Mouse (Mus musculus) adrenal gland, postnatal 4 days (tissue): Measurements from ENCODE around the gene Kif11. TPM values are rescaled to one million over a fixed set of nuclear protein-coding genes. Genes with fewer than 3 reads are reported as not detected.

ENCODE experiments used
- DNase-seq, 2 experiments: peaks; one replicate each; pipeline ENCODE4 v3.0.0; 2021 to 2022; ENCODE audit warnings: low spot score in 2 of 2, mixed read lengths in 2 of 2
- long read RNA-seq, 2 experiments: library from polyadenylated mRNA; stranded (forward); transcript quantifications; one replicate each; pipeline ENCODE4 v2.0.0; 2021
- total RNA-seq, 2 experiments: library from RNA; stranded (reverse); gene quantifications; 2 replicates each; pipeline ENCODE4 v1.2.3; 2021

The Kif11 gene
- total RNA-seq: 10 to 100 TPM; 21.2 to 23.7 TPM
- long read RNA-seq, experiment 1, full-length matches to known transcripts: 14 of 18 reads
- long read RNA-seq, experiment 1, partial matches to known transcripts: 1 of 18 reads
- long read RNA-seq, experiment 1, other reads (novel, unspliced or antisense): 3 of 18 reads
- long read RNA-seq, experiment 2, full-length matches to known transcripts: 16 of 27 reads
- long read RNA-seq, experiment 2, partial matches to known transcripts: 6 of 27 reads
- long read RNA-seq, experiment 2, other reads (novel, unspliced or antisense): 5 of 27 reads

DNA sequence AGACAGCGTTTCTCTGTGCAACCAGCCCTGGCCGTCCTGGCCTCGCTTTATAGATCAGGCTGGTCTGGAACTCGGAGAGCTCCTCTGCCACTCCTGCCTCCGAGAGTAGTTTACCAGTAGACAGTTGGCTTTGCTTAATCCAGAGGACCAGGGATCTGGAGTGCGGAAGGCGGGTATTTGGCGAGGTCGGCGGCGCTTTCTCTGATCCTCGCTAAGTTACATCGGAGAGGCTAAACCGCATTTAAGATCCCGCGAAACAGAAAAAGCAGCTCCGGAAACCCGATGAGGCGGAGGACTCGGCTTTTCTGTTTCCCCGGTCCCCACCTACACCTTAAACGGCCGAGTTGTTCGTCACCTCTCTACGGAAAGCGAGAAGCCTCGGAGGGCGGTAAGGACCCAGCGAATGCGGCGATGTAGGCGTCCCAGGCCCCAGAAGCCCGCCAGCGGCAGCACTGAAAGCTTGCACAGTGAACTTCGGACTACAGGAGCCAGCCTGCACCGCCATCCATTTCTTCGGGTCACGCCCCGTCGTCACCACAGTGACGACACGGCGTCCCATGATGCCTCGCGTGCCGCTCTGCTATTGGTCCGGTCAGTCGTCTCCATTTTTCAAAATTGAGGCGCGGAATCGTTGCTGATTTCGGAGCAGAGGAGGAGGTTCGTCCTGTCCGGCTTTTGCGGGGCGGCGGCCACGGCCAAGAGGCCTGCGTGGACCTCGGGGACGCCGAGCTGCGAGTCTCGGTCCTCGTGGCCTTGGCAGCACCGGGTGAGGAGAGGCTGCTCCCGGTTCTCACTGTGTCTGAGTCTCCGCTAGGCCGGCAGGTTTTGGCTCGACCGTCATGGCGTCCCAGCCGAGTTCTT, at the start of gene Kif11:
Gene Kif11 (plus strand): TSS at position 649 of the 861 bp plus-strand sequence.
- peak; percentile 88 to 93 for DNase-seq

DNA sequence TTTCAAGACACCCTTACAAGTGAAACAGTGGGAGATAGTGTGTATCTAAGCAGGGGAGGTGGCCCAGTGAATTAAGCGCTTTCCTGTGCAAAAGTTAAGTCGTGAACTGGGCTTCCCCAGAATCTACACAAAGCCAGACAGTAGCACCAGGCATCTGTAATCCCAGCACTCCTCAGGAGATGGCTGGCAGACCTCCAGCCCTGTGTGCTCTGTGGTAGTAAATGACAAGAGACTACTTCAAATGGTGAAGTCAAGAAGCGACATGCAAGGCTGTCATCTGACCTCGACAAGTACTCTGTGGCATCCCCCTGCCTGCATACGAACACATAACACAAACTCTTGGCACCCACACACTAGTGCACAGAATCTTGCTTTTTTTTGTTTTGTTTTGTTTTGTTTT, 49.0 kb upstream of the Kif11 start:
- DNase-seq: no peak

DNA sequence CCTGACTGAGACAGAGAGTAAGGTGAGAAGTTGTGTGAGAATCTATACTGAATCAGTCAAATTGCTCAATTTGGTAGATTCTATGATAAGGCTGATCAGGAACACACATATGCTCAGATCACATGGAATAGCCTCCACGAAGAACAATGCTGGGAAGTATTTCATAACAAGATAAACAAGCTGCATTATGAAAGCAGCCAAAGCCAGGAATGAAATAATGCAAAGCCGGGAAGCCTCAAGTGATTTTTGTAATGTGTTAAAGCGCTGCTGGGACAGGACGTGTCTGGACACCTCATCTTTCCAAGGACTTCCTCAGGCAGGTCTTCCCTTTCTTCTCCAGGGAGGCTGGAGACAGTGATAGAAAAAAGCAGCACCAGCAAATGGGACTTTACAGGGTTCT, 43.5 kb upstream of the Kif11 start:
- DNase-seq: no peak

DNA sequence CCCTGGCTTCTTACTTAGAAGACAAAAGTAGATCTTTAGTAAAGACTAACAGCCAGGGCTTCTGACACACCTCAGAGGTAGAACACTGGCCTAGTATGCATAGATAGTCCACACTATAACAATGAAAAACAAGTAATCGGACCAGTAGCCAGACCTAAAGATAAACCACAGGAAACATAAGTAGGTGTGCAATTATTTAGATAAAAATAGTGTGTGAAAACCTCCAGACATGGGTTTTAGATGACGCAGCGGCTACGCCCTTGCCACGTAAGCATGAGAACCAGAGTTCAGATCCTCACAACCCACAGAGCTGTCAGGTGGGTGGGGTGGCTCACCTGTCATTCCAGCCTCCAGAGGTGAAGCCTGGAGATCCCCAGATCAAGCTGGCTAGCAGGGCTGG, 42.8 kb upstream of the Kif11 start:
- DNase-seq: no peak

DNA sequence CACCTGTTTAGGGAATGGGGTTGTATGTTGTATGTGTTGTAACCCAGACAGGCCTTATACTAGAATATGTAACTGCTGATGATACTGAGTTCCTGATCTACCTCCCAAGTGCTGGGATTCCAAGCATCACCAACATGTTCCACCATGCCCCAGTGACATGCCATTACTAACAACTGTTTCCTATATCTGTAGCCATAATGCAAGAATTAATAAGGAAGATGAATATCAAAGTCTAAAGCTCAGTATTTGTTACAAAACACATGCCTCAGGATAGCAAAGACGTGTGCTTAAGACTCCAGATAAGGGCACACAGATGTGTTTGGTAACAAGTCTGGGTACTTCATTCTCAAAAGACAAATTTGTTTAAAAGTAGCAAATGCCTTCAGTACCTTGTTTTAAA, 40.8 kb upstream of the Kif11 start:
- no peak for DNase-seq

DNA sequence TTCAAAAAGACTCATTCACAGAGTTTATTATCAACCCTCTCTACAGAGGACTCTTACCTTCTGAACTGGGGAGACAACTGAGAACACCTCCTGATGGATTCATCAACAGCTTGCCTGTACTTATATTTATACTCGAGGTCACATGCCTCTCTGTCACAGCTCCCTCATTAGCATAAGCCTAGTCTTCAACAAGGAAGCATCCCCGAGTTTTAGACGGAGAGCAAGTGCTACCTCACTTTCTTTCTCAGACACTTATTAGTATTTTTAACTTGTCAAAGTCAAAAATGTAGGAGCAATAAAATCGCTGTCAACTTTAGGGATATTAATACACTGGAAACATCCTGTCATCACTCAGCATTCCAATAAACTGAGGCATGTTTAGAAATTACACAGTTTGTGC, 38.5 kb upstream of the Kif11 start, which contains the start of gene Ide:
Gene Ide (minus strand): TSS at position 101 of the 400 bp plus-strand sequence.
- no peak for DNase-seq

DNA sequence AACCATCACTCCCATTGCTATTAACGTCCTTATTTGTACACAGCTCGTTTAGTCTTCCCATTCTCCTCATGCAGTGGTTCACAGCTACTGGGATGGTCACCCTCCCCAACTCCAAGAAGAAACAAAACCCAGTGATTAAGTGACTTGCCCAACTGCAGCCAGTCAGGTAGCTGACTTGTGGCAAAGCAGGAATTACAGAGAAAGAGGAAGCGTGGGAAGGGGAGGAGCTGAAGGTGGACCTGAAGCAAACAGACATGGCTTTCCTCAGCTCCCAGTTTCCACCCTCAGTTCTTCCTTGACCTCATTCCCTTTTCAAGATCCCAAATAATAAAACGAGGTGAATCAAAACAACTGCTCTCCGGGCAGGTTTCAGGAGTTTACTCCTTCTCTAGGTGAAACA, 35.7 kb upstream of the Kif11 start:
- no peak for DNase-seq

DNA sequence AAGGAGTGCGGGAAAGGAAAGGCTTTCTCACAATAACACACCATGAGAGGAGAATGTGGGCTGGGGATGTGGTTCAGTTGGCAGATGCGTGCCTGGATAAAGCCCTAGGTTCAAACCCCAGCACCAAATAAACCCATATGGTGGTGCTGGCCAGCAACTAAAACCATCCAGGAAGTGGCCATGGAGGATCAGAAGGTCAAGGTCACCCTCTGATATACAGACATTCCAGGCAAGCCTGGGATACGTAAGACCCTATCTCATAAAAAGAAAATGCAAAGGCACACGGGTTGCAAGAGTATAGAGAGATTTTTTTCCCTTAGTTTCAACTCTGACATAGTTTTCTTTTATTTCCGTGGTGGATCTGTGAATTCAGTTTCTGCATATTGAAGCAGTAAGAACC, 35.3 kb upstream of the Kif11 start:
- DNase-seq: no peak

DNA sequence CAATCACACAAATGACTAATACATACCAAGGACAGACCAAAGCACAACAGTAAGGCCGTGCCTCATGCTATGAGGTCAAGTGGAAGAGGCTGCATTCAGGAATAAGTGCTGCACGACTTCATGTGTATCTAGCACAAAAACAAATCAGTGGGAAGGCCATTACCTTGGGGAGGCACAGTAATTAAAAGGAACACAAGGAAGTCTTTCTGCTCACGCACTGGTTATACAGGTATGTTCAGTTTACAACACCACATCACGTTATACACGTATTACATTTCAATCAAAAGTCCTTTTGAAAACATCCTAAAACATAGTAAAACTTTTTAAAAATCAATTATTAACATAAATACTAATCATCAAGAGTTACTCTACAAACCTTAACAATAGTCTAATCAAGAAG, 32.3 kb upstream of the Kif11 start:
- DNase-seq: no peak

DNA sequence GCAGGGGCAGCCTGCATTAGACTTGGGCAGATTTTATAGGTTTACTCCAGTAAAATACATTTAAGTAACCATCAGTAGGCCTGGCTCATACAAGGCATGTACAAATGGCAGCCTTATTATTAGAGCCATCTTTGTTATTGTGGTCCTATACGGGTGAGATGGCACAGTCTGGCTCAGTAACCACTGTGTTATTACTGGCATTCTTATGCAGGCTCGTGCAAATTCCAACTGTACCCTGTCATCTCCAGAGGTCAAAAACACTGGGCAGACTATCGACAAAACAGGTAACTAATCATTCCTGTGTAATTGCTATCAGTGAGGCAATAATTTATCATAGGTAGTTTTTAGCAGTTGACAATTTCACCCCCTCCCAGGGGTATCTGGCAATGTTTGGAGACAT, 29.9 kb upstream of the Kif11 start:
- no peak for DNase-seq

DNA sequence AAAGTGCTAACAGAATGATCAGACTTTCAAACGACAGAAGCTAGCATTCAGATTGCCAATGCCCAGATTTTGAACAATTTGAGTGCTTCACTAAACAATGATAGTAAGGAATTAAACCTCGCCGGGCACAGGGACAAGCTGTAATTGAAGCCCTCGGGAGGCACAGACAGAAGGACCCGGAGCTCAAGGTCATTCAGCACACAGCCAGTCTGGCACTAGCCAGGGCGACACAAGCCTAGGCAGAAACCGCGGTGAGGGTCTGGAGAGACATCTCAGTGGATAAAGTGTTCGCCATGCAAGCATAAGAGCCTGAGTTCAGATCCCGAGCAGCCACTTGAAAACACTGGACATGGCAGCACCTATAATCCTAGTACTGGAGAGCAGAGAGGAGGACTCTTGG, 27.9 kb upstream of the Kif11 start:
- DNase-seq: no peak

DNA sequence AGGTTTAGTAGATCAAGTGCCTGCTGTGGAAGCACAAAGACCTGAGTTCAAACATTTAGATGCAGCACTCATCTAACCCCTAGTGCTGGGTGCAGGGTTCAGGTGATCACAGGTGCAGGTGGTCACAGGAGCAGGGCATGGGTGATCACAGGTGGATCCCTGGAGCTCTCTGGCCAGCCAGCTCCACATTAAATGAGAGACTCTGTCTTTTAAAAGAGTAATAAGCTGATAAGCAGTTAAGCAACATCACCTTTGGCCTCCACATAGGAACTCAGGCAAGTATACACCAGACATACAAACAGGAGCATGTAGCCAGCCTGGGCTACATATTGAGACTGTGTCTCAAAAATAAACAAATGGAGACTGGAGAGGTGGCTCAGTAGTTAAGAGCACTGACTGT, 27.3 kb upstream of the Kif11 start:
- no peak for DNase-seq

DNA sequence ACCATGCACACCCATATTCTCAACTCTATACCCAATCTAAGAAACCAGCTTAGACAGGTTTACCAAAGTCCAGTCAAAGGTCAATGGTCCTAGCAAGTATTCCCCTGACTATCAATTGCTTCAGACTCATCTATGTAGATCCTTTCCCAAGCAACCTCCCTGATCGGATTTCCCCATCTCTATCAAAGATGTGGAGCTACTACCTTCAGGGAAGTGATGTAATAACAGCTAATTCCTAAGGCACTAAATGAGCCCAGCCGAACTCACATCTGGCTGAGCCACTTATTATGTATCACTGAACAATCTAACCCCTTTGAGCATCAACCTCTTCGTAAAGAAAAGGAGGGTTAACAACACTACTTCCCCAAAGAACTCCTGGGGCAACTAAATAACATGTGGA, 23.4 kb upstream of the Kif11 start:
- no peak for DNase-seq

DNA sequence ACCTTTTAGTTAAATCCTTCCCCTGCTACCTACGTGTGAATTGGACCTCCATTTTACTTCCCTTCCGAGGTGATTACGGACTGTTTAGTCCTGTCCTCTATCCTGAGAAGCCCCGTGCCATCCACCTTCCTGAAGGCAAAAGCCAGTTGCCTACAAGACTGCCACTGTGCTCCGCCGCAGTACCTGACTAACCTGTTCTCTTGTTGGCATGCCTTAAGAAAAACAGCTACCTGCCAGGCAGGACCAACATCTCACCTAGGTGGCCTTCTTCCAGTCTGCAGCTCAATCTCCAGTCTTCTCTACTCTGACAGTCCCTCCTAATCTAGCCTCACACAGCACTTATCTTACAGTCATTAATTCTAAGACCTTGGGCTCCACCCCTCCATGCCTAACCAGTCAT, 22.9 kb upstream of the Kif11 start:
- no peak for DNase-seq

DNA sequence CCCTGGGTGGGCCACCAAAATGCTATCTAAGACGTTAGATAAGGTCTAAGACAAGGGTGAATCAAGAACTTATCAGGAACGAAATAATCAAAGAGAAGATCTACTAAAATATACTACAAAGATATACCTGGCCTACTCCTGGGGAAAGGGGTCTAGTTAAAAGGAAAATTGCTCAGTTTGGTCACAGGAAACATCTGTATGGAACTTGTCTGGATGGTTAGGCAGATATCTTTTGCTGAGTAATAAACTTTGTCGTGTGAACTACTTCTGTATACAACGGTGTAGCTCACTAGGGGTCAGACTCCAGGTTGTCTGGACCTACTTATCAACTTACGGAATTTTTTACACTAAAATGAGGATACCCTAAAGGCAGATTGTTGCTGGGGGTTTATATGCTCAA, 16.2 kb upstream of the Kif11 start:
- no peak for DNase-seq

DNA sequence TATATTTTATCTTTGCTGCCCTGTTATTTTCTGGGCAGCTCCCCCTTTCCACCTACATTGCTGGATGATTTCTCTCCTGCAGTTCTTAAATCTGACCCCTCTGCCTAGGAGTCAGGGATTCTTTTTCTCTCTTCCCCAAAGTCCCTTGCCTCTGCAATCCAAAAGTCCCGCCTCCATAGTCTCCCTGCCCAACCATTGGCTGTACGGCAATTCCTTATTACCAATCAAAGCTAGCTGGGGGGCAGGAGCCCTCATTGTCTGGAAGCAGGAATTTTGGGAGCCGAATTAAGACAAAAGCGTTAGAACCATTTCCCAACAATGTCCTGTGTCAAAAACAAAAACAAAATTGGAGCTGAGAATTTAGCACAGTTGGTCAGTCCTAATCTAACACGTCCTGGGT, 13.7 kb upstream of the Kif11 start:
- no peak for DNase-seq

DNA sequence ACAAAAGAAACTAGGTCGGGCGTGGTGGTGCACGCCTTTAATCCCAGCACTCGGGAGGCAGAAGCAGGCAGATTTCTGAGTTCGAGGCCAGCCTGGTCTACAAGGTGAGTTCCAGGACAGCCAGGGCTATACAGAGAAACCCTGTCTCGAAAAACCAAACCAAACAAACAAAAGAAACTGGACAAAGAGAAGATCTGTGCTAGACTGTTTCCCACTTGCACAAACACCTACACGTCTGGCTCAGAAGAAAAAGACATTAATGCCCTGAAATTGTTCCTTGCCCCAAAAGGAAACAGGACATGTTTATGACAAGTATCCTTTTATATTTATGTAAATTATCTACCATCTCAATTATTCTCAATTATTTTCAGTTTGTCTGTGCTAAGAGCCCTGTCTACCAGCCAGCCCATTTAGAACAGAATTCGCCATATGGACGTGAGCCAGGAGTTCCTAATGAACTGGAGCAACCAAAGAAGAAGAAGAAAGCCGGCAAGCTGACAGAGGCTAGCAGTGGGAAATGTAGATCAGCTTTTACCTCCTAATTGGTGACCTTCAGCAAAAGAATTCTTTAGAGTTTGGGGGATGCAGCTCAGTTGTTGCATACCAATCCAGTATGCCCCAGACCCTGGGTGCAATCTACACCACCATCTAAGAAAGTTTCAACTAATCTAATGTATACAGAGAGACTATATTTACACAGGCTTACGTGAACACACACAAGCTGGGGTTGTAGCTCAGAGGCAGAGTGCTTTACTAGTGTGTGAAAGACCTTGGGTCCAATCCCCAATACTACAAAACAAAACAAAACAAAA, 12.9 kb upstream of the Kif11 start:
- no peak for DNase-seq

DNA sequence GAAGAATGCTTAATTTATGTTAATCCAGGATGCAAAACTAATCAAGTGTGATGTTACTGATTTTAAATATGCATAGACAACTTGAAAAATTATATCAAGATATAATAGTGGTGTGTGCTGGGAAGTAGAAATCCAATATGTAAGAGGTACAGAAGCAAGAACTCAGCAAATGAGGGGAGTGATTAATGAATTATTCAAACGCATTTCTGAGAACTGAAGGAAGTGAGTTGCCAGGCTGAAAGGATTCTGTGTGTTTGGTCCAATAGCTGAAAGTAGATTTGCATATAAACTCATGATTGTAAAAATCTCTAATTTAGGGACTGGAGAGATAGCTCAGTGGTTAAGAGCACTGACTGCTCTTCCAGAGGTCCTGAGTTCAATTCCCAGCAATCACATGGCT, 7.2 kb upstream of the Kif11 start:
- DNase-seq: no peak

DNA sequence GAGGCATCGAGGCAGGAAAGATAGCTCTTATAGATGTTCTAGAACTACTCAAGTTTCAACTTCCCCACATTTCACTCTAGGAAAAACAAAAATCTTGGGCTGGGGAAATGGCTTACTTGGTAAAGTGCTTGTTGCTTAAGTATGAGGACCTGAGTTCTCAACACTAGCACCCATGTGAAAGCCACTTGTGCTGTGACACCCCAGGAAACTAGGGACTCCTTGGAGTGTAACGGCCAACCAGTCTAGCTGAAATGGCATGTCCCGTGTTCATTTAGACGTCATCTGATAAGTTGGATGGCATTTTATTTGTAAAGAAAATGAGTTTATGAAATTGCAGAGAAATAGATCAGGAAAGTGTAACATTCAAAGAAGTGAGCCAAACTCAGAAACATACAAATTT, 6.3 kb upstream of the Kif11 start:
- no peak for DNase-seq

DNA sequence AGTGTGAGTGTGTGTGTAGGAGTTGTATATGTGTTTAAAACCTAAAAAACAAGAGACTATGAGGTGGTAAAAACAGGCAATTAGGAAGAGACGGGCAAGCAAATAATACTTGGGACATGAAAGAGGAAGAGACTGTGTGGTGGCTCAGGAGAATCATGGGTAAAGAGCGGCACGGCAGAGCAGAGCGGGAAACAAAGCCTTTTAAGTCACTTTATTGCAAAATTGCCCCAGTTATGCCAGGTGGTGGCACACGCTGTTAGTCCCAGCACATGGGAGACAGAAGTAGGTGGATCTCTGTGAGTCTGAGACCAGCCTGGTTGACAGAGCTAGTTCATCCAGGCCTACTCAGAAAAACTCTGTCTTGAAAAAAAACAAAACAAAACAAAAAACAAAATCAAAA, 5.8 kb upstream of the Kif11 start:
- DNase-seq: no peak

DNA sequence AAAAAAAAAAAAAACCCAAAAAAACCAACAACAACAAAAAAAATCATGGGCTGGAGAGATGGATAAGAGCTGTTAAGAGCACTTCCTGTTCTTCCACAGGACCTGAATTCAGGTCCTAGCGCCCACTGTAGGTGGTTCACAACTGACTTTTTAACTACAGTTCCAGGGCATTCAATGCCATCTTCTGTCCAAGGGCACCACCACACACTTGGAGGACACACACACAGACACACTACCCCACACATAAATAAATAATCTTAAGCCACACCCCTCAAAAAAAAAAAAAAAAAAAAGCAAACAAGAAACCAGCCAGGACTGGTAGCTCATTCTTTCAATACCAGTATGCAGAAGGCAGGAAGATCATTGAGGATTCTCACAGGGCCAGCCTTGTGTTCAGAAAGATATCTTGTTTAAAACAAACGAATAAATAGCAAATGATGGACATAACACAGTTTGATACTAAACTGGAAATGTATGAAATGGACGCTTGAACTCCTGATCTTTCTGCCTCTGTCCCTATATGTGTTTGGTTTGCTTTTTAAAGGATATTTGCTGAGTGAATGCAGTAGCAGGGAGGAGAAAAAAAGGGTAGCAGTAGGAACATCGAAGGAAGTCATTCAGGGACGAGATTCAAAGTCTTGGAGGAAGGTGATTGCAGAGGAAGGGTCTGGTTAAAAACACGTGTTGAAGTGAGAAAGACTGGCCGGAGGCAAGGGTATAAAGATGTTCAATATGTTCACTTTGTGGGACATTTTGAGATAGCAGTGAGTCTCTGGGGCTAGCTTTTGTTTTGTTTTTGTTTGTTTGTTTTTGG, 1.1 kb upstream of the Kif11 start:
- no peak for DNase-seq
